Mouse (Mus musculus) left cerebral cortex, adult 2 months (tissue): Measurements from ENCODE around the gene Rnf217. TPM values are rescaled to one million over a fixed set of nuclear protein-coding genes. Genes with fewer than 3 reads are reported as not detected.

Source experiments
- DNase-seq, 2 experiments: peaks; one replicate each; pipeline ENCODE4 v3.0.0; 2021 to 2022; ENCODE audit warnings: low spot score in 2 of 2, mixed read lengths in 1 of 2; ENCODE audit errors: extremely low spot score in 1 of 2
- H3K27ac ChIP-seq: fragments of 200-600 bp; 2 replicates; pipeline ENCODE4 v1.8.1; 2022
- H3K4me3 ChIP-seq: fragments of 200-600 bp; 2 replicates; pipeline ENCODE4 v1.8.1; 2022
- CTCF ChIP-seq: fragments of 200-600 bp; IDR thresholded peaks from 2 replicates; pipeline ENCODE4 v1.8.1; 2022; ENCODE audit warnings: antibody characterized with exemption, mild to moderate bottlenecking, moderate library complexity
- intact Hi-C: fragments of 180-260 bp; cut with DNase I; formaldehyde crosslinking; loops from one replicate; pipeline ENCODE4 v1.15.1; 2025
- total RNA-seq, 2 experiments: library from RNA; stranded (reverse); gene quantifications; 2 replicates each; pipeline ENCODE4 v1.2.3; 2021

The Rnf217 gene
- total RNA-seq, 2 experiments from 2014 or later: 12.0 to 15.1 TPM

DNA sequence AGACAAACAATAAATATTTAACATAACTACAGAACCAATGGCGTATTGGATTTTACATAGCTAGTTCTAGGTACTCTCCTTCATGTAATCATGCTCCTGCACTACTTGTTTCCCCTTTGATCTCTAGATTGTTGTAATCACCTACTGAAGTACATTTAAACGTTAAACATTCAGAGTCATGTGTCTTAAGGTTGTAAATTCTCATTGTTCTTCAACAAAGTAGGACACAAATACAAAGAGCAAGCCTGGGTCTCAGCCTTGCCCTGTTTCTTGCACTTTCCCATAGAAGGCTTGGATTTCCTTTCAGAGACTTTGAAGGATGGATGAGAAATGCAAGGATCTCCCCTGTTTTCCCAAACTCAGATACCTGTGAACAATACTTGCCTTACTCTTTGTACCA lies 61.8 kb downstream of the Rnf217 start:
- Histone ChIP-seq H3K27ac (no peak overlapping the region), H3K4me3 (no peak overlapping the region)
- no peak for TF ChIP-seq CTCF
- intact Hi-C loops: no loop called here
- DNase-seq: no peak

GRCm38 (mm10) chr10:31544149-31544942 lies 64.6 kb downstream of the Rnf217 start:
- no peak for DNase-seq
- intact Hi-C loops: no loop called here
- no peak for TF ChIP-seq CTCF

DNA sequence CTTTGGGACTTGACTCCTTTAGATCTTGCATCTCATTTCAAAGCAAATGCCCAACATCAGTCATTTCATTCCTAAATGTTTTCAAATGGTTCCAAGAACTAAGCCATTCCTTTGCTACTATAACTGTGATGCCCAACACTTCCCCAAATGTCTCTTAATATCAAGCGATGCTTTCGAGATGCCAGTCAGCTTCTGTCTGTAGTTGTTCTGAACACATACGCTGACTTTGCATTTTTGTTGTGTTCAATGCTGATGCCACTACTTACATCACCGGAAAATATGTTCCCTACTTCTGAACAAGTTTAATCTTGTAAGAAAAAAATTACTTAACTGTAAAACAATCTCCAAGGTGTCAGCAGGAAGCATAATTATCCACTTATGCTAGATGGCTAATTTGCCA lies 68.5 kb downstream of the Rnf217 start:
- no peak for TF ChIP-seq CTCF
- no peak for DNase-seq
- intact Hi-C loops: no loop called here
- Histone ChIP-seq H3K4me3 (no peak overlapping the region), H3K27ac (no peak overlapping the region)

More at GRCm38 (mm10) chr10:31544149-31544942, 64.6 kb downstream of the Rnf217 start:
- H3K27ac ChIP-seq: no peak overlapping the region
- no peak overlapping the region for H3K4me3 ChIP-seq

GRCm38 (mm10) chr10:31539351-31539750 lies 69.6 kb downstream of the Rnf217 start:
- Histone ChIP-seq H3K27ac (no peak overlapping the region), H3K4me3 (no peak overlapping the region)
- no peak for TF ChIP-seq CTCF
- no peak for DNase-seq
- intact Hi-C loops: no loop called here

- Histone ChIP-seq H3K27ac (no peak overlapping the region), H3K4me3 (no peak overlapping the region)
- no peak for TF ChIP-seq CTCF
- DNase-seq: no peak
- intact Hi-C loops: no loop called here
These were observed 70.3 kb downstream of the Rnf217 start for GRCm38 (mm10) chr10:31538721-31539120.

- TF ChIP-seq CTCF: no peak
- DNase-seq: no peak
- Histone ChIP-seq H3K27ac (no peak overlapping the region), H3K4me3 (no peak overlapping the region)
- intact Hi-C loops: no loop called here
These were observed 70.7 kb downstream of the Rnf217 start for GRCm38 (mm10) chr10:31538243-31538642.

- intact Hi-C loops: no loop called here
- DNase-seq: no peak
- Histone ChIP-seq H3K4me3 (no peak overlapping the region), H3K27ac (no peak overlapping the region)
- TF ChIP-seq CTCF: no peak
These were observed 71.8 kb downstream of the Rnf217 start for GRCm38 (mm10) chr10:31537213-31537612.

GRCm38 (mm10) chr10:31535046-31535445 lies 73.9 kb downstream of the Rnf217 start:
- no peak for TF ChIP-seq CTCF
- no peak overlapping the region for H3K27ac ChIP-seq
- no peak overlapping the region for H3K4me3 ChIP-seq
- intact Hi-C loops: no loop called here
- DNase-seq: no peak

- Histone ChIP-seq H3K4me3 (no peak overlapping the region), H3K27ac (no peak overlapping the region)
- intact Hi-C loops: no loop called here
- no peak for TF ChIP-seq CTCF
- DNase-seq: no peak
These were observed 75.6 kb downstream of the Rnf217 start for GRCm38 (mm10) chr10:31533270-31533826.

DNA sequence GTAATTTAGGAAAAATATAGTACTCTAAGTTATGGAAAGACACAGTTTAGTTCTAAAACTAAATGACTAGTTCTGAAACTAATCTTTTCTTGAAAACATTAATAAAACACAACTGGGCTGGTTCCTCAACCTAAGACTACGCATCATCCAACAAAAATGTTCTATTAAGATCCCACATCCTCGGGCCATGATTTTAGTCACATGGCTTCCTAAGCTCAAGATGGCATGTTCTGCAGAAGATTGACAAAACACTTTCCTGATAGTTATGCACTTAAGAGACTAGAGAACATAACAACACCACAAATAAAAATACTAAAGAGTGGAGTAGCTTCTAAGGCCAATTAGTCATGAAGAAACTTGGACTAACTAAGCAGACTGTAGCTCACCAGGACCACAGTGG lies 76.2 kb downstream of the Rnf217 start:
- no peak overlapping the region for H3K4me3 ChIP-seq
- H3K27ac ChIP-seq: no peak overlapping the region
- DNase-seq: no peak
- intact Hi-C loops: no loop called here
- no peak for TF ChIP-seq CTCF

- no peak overlapping the region for H3K27ac ChIP-seq
These were observed 80.5 kb downstream of the Rnf217 start for GRCm38 (mm10) chr10:31528297-31528984.

DNA sequence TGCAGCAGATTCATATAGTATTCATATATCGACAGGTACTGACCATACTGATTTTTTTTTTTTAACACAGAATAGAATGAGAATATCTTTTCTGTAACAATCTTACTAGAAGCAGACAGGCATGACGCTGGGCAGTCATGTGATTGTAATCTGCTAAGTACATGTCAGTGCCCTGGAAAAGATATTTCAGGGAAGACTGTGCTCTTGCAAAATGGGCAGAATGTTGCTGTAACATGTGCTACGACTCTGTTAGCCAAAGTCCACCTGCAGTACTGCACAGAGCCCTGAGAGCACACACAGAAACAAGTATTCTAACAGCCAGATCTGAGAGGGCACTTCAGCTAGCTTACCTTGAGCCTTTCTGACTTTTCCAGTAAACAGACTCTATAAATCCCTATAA lies 83.3 kb downstream of the Rnf217 start:
- Histone ChIP-seq H3K27ac (no peak overlapping the region), H3K4me3 (no peak overlapping the region)
- DNase-seq: no peak
- intact Hi-C loops: no loop called here
- no peak for TF ChIP-seq CTCF

More at GRCm38 (mm10) chr10:31528297-31528984, 80.5 kb downstream of the Rnf217 start:
- intact Hi-C loops: no loop called here
- no peak for DNase-seq
- no peak for TF ChIP-seq CTCF
- no peak overlapping the region for H3K4me3 ChIP-seq
